Mouse (Mus musculus) intestine, embryonic 15.5 days (tissue): ENCODE results near the gene Chst15. TPM values are rescaled to one million over a fixed set of nuclear protein-coding genes. Genes with fewer than 3 reads are reported as not detected.

Source experiments
- ATAC-seq: fragments of 200-750 bp; cut with Nextera tagmentation; 2 replicates; pipeline ENCODE4 v1.8.0; 2017; ENCODE audit warnings: moderate TSS enrichment, moderate library complexity
- H3K27ac ChIP-seq: fragments of 300-500 bp; sonication (generic); 2 replicates; pipeline ENCODE4 v1.5.1; 2015; ENCODE audit warnings: mild to moderate bottlenecking, inconsistent platforms
- H3K27me3 ChIP-seq: fragments of 300-500 bp; sonication (generic); replicated peaks from 2 replicates; pipeline ENCODE4 v1.6.1; 2015; ENCODE audit warnings: inconsistent platforms
- H3K36me3 ChIP-seq: fragments of 300-500 bp; sonication (generic); 2 replicates; pipeline ENCODE4 v1.6.1; 2015; ENCODE audit warnings: inconsistent platforms
- H3K4me1 ChIP-seq: fragments of 300-500 bp; sonication (generic); replicated peaks from 2 replicates; pipeline ENCODE4 v1.6.1; 2015; ENCODE audit warnings: inconsistent platforms
- H3K4me2 ChIP-seq: fragments of 300-500 bp; sonication (generic); replicated peaks from 2 replicates; pipeline ENCODE4 v1.6.1; 2015; ENCODE audit warnings: mild to moderate bottlenecking, inconsistent platforms
- H3K4me3 ChIP-seq: fragments of 300-500 bp; sonication (generic); replicated peaks from 2 replicates; pipeline ENCODE4 v1.5.1; 2015; ENCODE audit warnings: inconsistent platforms
- H3K9ac ChIP-seq: fragments of 300-500 bp; sonication (generic); 2 replicates; pipeline ENCODE4 v1.6.1; 2015; ENCODE audit warnings: inconsistent platforms
- H3K9me3 ChIP-seq: fragments of 300-500 bp; sonication (generic); 2 replicates; pipeline ENCODE4 v1.6.1; 2016; ENCODE audit warnings: inconsistent platforms
- WGBS: fragments of 180-500 bp; shearing (Covaris S2); methylation state at CpG from one replicate; pipeline ENCODE4 v1.1.7; 2015; 5-methylcytosine and 5-hydroxymethylcytosine counted together
- polyA plus RNA-seq: library from polyadenylated mRNA; unstranded; fragments of >200 nt; fragmentation: Nextera tagmentation; extraction: Ambion mirVana; gene quantifications from 2 replicates; pipeline ENCODE4 v1.2.1, GENCODE M21; 2015

The Chst15 gene
- polyA plus RNA-seq, 1 experiment from 2014 or later = 23.1 TPM

DNA sequence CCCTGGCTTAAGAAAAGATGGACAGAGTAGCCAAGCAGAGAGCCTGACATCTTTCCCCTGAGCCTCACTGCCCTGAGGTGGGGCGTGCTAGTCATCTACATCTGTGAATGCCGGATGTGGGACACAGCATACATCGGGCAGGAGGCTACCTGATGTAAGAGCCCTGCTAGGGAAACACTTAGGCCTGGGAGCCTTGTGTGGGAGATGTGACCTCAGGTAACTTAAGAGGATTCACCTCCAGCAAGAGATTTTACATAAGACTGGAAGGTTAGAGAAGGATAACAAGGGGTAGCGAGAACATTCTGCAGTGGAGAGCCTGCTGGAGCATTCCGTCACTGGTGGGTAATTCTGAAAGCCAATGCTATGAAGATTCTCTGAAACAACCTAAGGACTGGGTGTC is 69.9 kb downstream of the Chst15 start:
- Histone ChIP-seq H3K4me1 (0 out of 2 replicates have a peak, but pooled peaks cover 13% of the 10 kb centered on the region), H3K9ac (no peak overlapping the region), H3K27me3 (no peaks in the 10 kb centered on the region), H3K27ac (no peak overlapping the region), H3K36me3 (no peaks in the 10 kb centered on the region), H3K9me3 (no peaks in the 10 kb centered on the region), H3K4me2 (no peak overlapping the region), H3K4me3 (no peak overlapping the region)
- ATAC-seq = no peak
- 74% methylated on average over 5 of the region's 5 CpGs for WGBS

DNA sequence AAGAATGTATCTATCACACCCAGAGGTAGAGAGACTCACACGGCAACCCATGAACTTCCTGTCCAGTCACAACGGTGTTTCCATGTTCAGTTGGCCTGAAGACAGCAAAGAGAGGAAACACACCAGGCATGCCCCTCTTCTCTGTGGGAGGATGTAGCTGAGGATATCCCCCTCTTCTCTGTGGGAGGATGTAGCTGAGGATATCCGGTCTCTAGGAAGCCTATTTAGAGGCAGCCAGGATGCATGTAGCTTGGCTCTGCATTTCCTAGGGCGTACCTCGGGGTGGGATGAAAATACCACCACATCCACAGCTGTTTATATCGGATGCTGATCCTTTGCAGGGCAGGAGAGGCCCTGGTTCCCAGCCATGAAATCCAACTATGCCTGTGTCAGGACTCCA is 71.3 kb downstream of the Chst15 start:
- Histone ChIP-seq H3K4me2 (no peak overlapping the region), H3K9me3 (no peaks in the 10 kb centered on the region), H3K27me3 (no peaks in the 10 kb centered on the region), H3K4me1 (0 out of 2 replicates have a peak, but pooled peaks cover 13% of the 10 kb centered on the region), H3K9ac (no peak overlapping the region), H3K4me3 (no peak overlapping the region), H3K36me3 (0 out of 2 replicates have a peak, but pooled peaks cover 2% of the 10 kb centered on the region), H3K27ac (no peak overlapping the region)
- ATAC-seq = no peak
- 88% methylated on average over 6 of the region's 6 CpGs for WGBS

DNA sequence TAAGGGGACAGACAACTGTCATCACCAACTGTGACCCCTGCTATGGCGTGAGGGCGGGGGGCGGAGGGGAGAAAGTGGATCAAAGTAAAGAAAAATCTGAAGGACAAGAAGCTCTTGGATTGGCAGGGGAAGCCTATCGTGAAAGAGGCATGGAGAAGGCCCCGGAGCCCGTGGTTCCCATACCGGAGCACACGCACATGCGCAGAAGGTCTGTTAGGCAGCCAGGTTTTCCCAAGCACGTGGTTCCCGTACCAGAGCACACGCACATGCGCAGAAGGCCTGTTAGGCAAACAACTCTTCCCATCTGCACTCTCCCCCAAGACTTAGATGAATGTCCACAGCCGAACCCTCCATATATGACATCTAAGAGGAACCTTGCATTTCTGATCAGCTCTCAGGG is 72.4 kb downstream of the Chst15 start:
- H3K4me3 ChIP-seq = no peak overlapping the region
- no peaks in the 10 kb centered on the region for H3K9me3 ChIP-seq
- ATAC-seq = no peak
- no peak overlapping the region for H3K4me2 ChIP-seq
- 0 out of 2 replicates have a peak, but pooled peaks cover 8% of the 10 kb centered on the region for H3K4me1 ChIP-seq
- H3K9ac ChIP-seq = no peak overlapping the region
- 0 out of 2 replicates have a peak, but pooled peaks cover 4% of the 10 kb centered on the region for H3K36me3 ChIP-seq
- no peaks in the 10 kb centered on the region for H3K27me3 ChIP-seq
- WGBS = 92% methylated on average over 14 of the region's 14 CpGs
- no peak overlapping the region for H3K27ac ChIP-seq

DNA sequence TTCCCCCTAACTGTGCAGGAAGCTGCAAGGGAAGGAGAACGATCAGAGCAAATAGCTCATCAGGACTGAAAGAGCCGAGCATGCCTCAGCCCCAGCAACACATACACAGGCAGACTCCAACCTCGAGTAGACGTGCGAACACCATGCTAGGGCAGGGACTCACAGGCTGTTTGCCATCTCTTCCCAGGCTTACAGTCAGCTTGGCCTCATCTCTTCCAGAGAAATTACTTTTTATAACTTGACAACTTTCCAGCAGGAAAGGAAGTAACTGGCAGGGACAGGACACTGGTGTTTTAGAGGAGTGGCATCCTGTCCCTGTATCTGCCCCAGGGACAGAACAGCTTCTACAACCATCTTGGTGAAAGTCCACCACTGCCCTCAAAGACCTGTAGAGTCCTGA is 73.8 kb downstream of the Chst15 start:
- 0 out of 2 replicates have a peak, but pooled peaks have one; percentile 14 for ATAC-seq

DNA sequence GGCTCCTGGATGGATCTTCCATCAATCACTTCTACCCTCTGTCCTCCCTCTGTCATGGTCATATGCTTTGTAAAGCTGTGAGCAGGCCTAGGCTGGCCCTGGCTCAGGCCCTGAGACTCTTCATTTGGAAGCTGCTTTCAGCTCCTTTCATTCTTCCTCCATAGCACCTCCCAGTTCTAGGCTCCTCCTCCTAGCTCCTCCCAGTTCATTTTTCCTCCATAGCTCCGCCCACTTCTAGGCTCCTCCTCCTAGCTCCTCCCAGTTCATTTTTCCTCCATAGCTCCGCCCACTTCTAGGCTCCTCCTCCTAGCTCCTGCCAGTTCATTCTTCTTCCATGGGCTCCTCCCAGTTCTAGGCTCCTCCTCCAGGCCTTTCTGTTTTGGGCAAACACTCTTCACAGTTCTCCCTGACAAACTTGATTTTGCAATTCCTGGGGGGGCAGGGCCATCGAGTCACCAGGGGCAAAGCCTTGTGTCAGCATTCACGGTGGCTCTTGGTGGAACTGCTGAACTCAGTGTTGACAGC is 74.3 kb downstream of the Chst15 start:
- Histone ChIP-seq H3K4me3 (no peak overlapping the region), H3K4me2 (no peak overlapping the region), H3K36me3 (0 out of 2 replicates have a peak, but pooled peaks cover 4% of the 10 kb centered on the region), H3K9ac (no peak overlapping the region), H3K27ac (no peak overlapping the region), H3K27me3 (no peaks in the 10 kb centered on the region), H3K4me1 (0 out of 2 replicates have a peak, but pooled peaks cover 6% of the 10 kb centered on the region), H3K9me3 (no peaks in the 10 kb centered on the region)
- 41% methylated on average over 4 of the region's 4 CpGs for WGBS
- peak; percentile 65; the same call in 1 of the 2 replicates for ATAC-seq

More for the DNA sequence above, 73.8 kb downstream of the Chst15 start:
- 0 out of 2 replicates have a peak, but pooled peaks cover 6% of the 10 kb centered on the region for H3K4me1 ChIP-seq
- no peak overlapping the region for H3K4me3 ChIP-seq
- H3K27ac ChIP-seq = no peak overlapping the region
- 72% methylated on average over 5 of the region's 5 CpGs for WGBS
- H3K36me3 ChIP-seq = 0 out of 2 replicates have a peak, but pooled peaks cover 4% of the 10 kb centered on the region
- H3K27me3 ChIP-seq = no peaks in the 10 kb centered on the region
- no peak overlapping the region for H3K9ac ChIP-seq
- H3K9me3 ChIP-seq = no peaks in the 10 kb centered on the region
- H3K4me2 ChIP-seq = no peak overlapping the region

DNA sequence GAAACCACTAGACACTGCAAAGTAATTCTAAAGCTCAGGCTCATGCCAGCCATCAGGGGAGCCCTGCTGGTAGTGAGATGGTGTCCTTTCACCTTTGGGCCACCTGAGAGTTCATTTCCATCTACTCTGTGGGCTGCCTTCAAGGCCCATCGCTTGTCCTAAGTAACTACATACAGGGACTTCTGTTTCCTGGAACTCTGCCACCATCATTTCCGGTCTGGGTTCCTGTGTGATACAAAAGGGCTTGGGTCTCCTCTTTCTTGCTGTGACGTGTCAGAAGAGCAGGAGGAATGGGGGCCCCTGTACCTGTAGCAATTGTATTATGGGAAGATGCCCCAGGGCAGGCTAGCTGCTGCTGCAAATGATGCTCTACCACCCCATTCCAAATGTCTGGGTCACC is 78.1 kb downstream of the Chst15 start:
- Histone ChIP-seq H3K9me3 (no peaks in the 10 kb centered on the region), H3K4me3 (no peak overlapping the region), H3K27me3 (no peaks in the 10 kb centered on the region), H3K9ac (no peak overlapping the region), H3K27ac (no peak overlapping the region), H3K4me1 (0 out of 2 replicates have a peak, but pooled peaks cover 7% of the 10 kb centered on the region), H3K36me3 (peaks cover 9% of the 10 kb centered on the region; the same call in 1 of the 2 replicates), H3K4me2 (no peak overlapping the region)
- no peak for ATAC-seq
- 74% methylated on average over 3 of the region's 3 CpGs for WGBS

DNA sequence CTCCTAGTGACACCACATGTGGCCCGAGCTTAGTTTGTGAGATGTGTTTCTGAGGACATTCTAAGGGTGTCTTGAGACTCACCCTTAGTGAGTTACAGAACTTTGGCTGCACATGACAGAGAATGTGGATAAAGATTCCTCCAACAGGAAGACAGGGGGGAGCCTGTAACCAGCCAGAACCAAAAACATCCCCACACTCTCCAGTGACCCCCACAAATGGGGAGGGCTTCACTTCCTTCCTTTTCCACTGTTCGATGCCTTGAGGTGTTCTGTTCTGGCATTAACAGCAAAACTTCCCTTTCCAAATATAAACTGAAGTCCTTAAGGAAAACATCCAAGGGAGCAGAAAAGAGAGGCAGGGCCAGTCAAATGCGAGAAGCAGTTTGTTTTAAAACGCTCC is 79.8 kb downstream of the Chst15 start:
- 45% methylated on average over 4 of the region's 4 CpGs for WGBS
- H3K27ac ChIP-seq = no peak overlapping the region
- no peak overlapping the region for H3K9ac ChIP-seq
- no peaks in the 10 kb centered on the region for H3K27me3 ChIP-seq
- H3K4me2 ChIP-seq = no peak overlapping the region
- 0 out of 2 replicates have a peak, but pooled peaks cover 7% of the 10 kb centered on the region for H3K4me1 ChIP-seq
- peaks cover 9% of the 10 kb centered on the region; the same call in 1 of the 2 replicates for H3K36me3 ChIP-seq
- no peaks in the 10 kb centered on the region for H3K9me3 ChIP-seq
- ATAC-seq = no peak
- H3K4me3 ChIP-seq = no peak overlapping the region

DNA sequence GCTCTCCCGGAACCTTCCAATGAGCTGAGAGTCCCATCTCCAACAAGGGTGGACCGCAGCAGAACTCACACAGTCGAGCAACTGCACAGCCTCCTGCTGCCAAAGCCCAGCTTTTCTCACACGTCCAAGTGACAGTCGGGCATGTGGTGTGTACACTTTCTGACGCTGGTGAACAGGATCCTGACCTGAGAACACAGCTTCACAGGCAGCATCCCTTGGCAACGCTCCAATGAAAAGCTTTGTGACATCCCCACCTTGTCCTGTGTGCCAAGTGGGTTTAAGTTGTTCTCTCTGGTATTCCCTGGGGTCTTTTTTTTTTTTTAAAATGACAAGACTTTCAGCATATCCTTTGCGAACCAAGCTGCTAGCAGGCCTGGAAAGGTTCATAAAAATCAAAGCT is 80.2 kb downstream of the Chst15 start:
- Histone ChIP-seq H3K9ac (no peak overlapping the region), H3K4me2 (no peak overlapping the region), H3K36me3 (peaks cover 9% of the 10 kb centered on the region; the same call in 1 of the 2 replicates), H3K4me1 (0 out of 2 replicates have a peak, but pooled peaks cover 7% of the 10 kb centered on the region), H3K9me3 (no peaks in the 10 kb centered on the region), H3K27ac (no peak overlapping the region), H3K27me3 (no peaks in the 10 kb centered on the region), H3K4me3 (no peak overlapping the region)
- no peak for ATAC-seq
- WGBS = 77% methylated on average over 8 of the region's 8 CpGs

DNA sequence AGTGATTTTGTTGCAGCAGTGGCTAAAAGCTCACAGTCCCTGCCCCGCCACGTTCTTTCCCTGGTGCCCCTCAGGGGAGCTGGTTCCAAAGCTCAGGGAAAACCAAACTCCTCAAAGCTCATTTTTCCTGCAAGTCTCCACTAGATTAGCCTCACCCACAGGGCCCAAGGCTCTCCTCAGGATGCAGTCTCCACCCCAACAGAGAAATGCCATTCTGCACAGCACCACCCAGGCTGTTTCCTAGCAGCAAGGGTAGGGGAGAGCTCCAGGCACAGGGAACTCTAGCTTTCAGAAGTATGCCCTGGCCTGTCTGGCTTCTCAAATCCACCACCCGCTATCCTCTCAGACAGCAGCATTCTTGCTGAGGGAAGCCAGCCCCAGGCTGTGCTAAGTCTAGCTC is 82.8 kb downstream of the Chst15 start:
- no peak for ATAC-seq
- no peaks in the 10 kb centered on the region for H3K27me3 ChIP-seq
- H3K36me3 ChIP-seq = peaks cover 4% of the 10 kb centered on the region; the same call in 1 of the 2 replicates
- H3K4me2 ChIP-seq = no peak overlapping the region
- no peaks in the 10 kb centered on the region for H3K9me3 ChIP-seq
- 0 out of 2 replicates have a peak, but pooled peaks cover 7% of the 10 kb centered on the region for H3K4me1 ChIP-seq
- no peak overlapping the region for H3K4me3 ChIP-seq
- no peak overlapping the region for H3K9ac ChIP-seq
- H3K27ac ChIP-seq = no peak overlapping the region
- WGBS = 66% methylated on average over 3 of the region's 3 CpGs

DNA sequence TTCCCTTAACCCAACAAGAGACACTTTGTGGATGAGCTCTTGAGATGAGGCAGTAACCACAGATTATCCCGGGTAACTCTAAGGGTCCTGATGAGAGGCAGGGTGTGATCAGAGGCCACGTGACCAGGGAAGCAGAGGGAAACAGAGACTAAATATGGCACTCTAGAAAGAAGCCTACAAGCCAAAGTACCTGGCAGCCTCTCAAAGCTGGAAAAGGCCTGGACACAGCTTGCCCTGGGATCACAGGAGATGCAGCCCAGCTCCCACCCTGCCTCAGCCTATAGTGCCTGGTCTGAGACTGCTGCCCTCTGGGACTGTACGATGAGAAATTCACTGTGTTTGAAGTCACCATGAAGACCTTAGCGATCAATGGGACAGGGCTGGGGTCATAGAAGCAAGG is 83.3 kb downstream of the Chst15 start:
- H3K9me3 ChIP-seq = no peaks in the 10 kb centered on the region
- H3K4me3 ChIP-seq = no peak overlapping the region
- 69% methylated on average over 4 of the region's 4 CpGs for WGBS
- no peak overlapping the region for H3K27ac ChIP-seq
- H3K36me3 ChIP-seq = peaks cover 4% of the 10 kb centered on the region; the same call in 1 of the 2 replicates
- H3K9ac ChIP-seq = no peak overlapping the region
- no peak for ATAC-seq
- H3K4me2 ChIP-seq = no peak overlapping the region
- 0 out of 2 replicates have a peak, but pooled peaks cover 7% of the 10 kb centered on the region for H3K4me1 ChIP-seq
- no peaks in the 10 kb centered on the region for H3K27me3 ChIP-seq

DNA sequence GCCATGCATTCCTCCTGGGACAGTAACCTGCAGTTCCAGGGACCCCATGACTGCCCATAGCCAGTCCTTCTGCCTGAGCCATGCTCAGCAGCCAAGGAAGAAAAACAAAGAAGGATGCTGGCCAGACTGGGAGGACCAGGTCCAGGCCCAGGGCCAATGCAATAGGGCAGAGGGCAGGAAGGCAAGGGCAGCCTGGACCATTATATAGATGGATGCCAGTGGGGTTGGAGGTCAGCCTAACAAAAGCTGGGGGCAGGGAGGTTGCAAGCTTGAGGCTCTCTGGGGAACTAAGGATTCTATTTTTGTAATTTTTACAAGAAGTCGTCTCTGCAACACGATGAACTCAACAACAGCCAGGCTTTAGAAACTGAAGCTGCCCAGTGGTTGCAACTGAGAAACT is 84.1 kb downstream of the Chst15 start:
- no peak for ATAC-seq
- no peak overlapping the region for H3K4me3 ChIP-seq
- H3K27ac ChIP-seq = no peak overlapping the region
- no peaks in the 10 kb centered on the region for H3K9me3 ChIP-seq
- no peak overlapping the region for H3K4me2 ChIP-seq
- H3K27me3 ChIP-seq = no peaks in the 10 kb centered on the region
- H3K36me3 ChIP-seq = peaks cover 4% of the 10 kb centered on the region; the same call in 1 of the 2 replicates
- no peak overlapping the region for H3K9ac ChIP-seq
- H3K4me1 ChIP-seq = 0 out of 2 replicates have a peak, but pooled peaks cover 7% of the 10 kb centered on the region
- 55% methylated on average over 2 of the region's 2 CpGs for WGBS

DNA sequence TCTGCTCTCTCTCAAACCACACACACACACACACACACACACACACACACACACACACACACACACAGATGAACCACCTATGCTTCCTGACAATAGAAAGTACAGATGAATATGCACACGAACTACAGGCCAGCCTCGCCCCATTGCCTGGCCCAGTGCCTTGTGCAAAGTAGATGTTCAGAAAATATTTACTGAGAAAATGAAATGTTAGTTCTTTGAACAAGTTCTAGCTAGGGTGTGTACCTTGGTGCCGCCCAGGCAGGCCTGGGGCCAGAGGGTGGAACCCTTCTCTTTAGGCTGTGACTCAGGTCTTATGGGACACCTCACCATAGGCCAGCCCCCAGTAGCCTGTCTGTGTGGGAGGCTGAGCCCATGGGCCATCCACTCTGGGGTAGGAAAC is 85.6 kb downstream of the Chst15 start:
- H3K36me3 ChIP-seq = peaks cover 4% of the 10 kb centered on the region; the same call in 1 of the 2 replicates
- 74% methylated on average over 3 of the region's 3 CpGs for WGBS
- no peak overlapping the region for H3K27ac ChIP-seq
- ATAC-seq = no peak
- H3K9ac ChIP-seq = no peak overlapping the region
- H3K4me3 ChIP-seq = no peak overlapping the region
- H3K27me3 ChIP-seq = no peaks in the 10 kb centered on the region
- H3K4me2 ChIP-seq = no peak overlapping the region
- H3K4me1 ChIP-seq = 0 out of 2 replicates have a peak, but pooled peaks cover 2% of the 10 kb centered on the region
- no peaks in the 10 kb centered on the region for H3K9me3 ChIP-seq

DNA sequence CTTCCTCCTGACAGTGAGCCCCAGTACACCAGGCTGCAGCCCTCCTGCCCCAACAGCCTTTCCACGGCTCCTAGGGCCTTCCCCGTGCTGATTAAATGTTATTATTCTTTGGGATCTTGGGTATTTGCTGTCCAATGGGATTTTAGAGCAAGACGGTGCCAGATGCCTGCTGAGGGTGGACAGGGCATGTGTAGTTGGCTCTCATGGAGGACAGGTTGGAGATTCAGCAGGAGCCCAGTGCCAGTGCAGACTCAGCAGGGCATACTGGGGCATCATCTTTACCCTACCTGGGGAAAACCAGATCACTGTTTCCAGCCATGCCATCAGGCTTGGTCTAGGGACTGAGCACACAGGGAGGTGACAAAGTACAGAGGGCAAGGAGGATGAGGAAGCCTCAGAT is 86.1 kb downstream of the Chst15 start:
- H3K27me3 ChIP-seq = no peaks in the 10 kb centered on the region
- H3K36me3 ChIP-seq = peaks cover 3% of the 10 kb centered on the region; the same call in 1 of the 2 replicates
- 83% methylated on average over 3 of the region's 3 CpGs for WGBS
- H3K9ac ChIP-seq = no peak overlapping the region
- H3K27ac ChIP-seq = no peak overlapping the region
- no peak overlapping the region for H3K4me2 ChIP-seq
- H3K4me1 ChIP-seq = 0 out of 2 replicates have a peak, but pooled peaks cover 2% of the 10 kb centered on the region
- no peaks in the 10 kb centered on the region for H3K9me3 ChIP-seq
- no peak for ATAC-seq
- H3K4me3 ChIP-seq = no peak overlapping the region
